Mouse (Mus musculus) lung, embryonic 16.5 days (tissue): ENCODE measurements around the gene Cep170b. TPM values are rescaled to one million over a fixed set of nuclear protein-coding genes. Genes with fewer than 3 reads are reported as not detected.

Source experiments
- ATAC-seq: fragments of 200-750 bp; cut with Nextera tagmentation; 2 replicates; pipeline ENCODE4 v1.8.0; 2017; ENCODE audit warnings: low read depth, mild to moderate bottlenecking, moderate library complexity
- H3K27ac ChIP-seq: fragments of 300-500 bp; sonication (generic); 2 replicates; pipeline ENCODE4 v1.5.1; 2014; ENCODE audit warnings: mild to moderate bottlenecking, control low read depth, low read length
- H3K27me3 ChIP-seq: fragments of 300-500 bp; sonication (generic); 2 replicates; pipeline ENCODE4 v1.6.1; 2014; ENCODE audit warnings: low read depth, low read length, mixed read lengths; ENCODE audit not compliant: control insufficient read depth, insufficient read depth
- H3K36me3 ChIP-seq: fragments of 300-500 bp; sonication (generic); 2 replicates; pipeline ENCODE4 v1.6.1; 2014; ENCODE audit warnings: low read length; ENCODE audit not compliant: control insufficient read depth, insufficient read depth
- H3K4me1 ChIP-seq: fragments of 300-500 bp; sonication (generic); replicated peaks from 2 replicates; pipeline ENCODE4 v1.6.1; 2014; ENCODE audit warnings: low read length, mixed read lengths; ENCODE audit not compliant: control insufficient read depth, insufficient read depth
- H3K4me2 ChIP-seq: fragments of 300-500 bp; sonication (generic); 2 replicates; pipeline ENCODE4 v1.6.1; 2014; ENCODE audit warnings: low read depth, low read length, control low read depth
- H3K4me3 ChIP-seq: fragments of 300-500 bp; sonication (generic); 2 replicates; pipeline ENCODE4 v1.5.1; 2014; ENCODE audit warnings: mild to moderate bottlenecking, low read length, control low read depth
- H3K9ac ChIP-seq: fragments of 300-500 bp; sonication (generic); 2 replicates; pipeline ENCODE4 v1.6.1; 2014; ENCODE audit warnings: low read length, control low read depth
- H3K9me3 ChIP-seq: fragments of 300-500 bp; sonication (generic); 2 replicates; pipeline ENCODE4 v1.6.1; 2016; ENCODE audit warnings: low read length; ENCODE audit not compliant: control insufficient read depth
- WGBS: fragments of 180-500 bp; shearing (Covaris S2); extraction: QIAGEN DNeasy Blood & Tissue Kit; methylation state at CpG from one replicate; pipeline ENCODE4 v1.1.7; 2014; 5-methylcytosine and 5-hydroxymethylcytosine counted together
- polyA plus RNA-seq: library from polyadenylated mRNA; unstranded; fragments of >200 nt; fragmentation: Nextera tagmentation; extraction: Ambion mirVana; gene quantifications from 2 replicates; pipeline ENCODE4 v1.2.1, GENCODE M21; 2015

Cep170b gene
- polyA plus RNA-seq, result 13.5 and 15.8 TPM in 2 replicates

DNA sequence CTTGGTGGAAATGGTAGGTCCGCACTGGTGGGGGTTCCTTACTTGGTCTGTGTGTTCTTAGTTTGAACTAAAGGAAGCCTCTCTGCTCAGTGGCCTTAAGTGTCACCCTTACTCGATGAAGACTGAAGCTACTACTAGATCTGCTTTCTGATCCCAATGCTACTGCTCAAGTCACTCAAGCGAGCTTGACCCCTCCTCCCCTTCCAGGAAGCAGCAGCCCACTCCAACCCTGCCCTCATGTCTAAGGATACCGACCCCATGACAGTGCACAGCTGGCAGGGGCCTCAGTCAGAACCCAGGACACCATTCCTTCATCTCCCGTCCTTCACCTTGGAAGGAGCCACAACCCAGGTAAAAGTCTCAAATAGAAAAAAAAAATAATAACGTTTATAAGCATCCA is at the start of gene Cep170b:
TSS of gene Cep170b (plus strand) at position 240 of the 400 bp plus-strand sequence.
- H3K4me1 ChIP-seq, result peaks cover 17% of the 10 kb centered on the region
- H3K9me3 ChIP-seq, result no peaks in the 10 kb centered on the region
- H3K36me3 ChIP-seq, result no peaks in the 10 kb centered on the region
- H3K27me3 ChIP-seq, result peaks cover 5% of the 10 kb centered on the region; the same call in 1 of the 2 replicates
- no peak for ATAC-seq
- peak within 1 kb of the TSS; percentile 98 for H3K27ac ChIP-seq
- H3K9ac ChIP-seq, result peak within 1 kb of the TSS; percentile 56
- WGBS, result 50% methylated on average over 6 of the region's 6 CpGs
- H3K4me3 ChIP-seq, result peak within 1 kb of the TSS; percentile 74
- peak within 1 kb of the TSS; percentile 88 for H3K4me2 ChIP-seq

DNA sequence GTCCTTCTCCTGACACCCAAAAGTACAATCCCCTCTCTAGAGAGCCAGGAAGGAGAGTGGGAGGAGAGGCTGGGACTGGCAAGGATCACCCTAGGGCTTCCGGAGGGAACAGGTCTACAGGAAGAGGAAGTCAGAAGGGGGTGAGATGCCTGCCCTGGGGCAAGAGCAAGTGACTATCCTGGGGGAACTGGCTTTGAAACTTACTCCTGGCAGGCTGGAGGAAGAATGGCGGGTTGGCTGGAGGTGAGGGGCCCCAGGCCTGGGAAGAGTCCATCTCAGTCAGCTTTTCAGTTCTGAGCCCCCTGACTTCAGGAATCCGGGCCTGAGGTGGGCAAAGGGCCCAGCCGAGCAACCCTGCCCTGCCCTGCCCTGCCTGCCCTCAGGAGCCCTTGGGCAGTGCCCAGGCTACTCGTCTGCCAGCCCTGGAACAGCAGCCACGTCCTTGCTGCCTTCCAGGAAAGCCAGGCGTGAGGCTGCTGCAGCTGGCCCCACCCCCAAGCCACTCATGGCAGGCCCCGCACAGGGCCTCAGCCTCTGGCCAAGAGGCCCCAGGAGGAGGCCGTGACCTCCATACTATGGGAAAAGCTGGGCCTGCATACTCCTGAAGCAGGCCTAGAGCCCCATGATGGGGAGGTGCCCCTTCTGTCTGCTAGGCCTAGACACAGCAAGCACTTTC is 49.4 kb upstream of the Cep170b start:
- no peaks in the 10 kb centered on the region for H3K9me3 ChIP-seq
- peak overlapping the region; percentile 53 for H3K9ac ChIP-seq
- peaks cover 67% of the 10 kb centered on the region for H3K4me1 ChIP-seq
- H3K27me3 ChIP-seq, result no peaks in the 10 kb centered on the region
- no peak for ATAC-seq
- WGBS, result 38% methylated on average over 9 of the region's 9 CpGs
- H3K4me3 ChIP-seq, result no peak overlapping the region; the same call in 1 of the 2 replicates
- peak overlapping the region; percentile 32; the same call in 1 of the 2 replicates for H3K27ac ChIP-seq
- H3K4me2 ChIP-seq, result peak overlapping the region; percentile 82
- H3K36me3 ChIP-seq, result peaks cover 18% of the 10 kb centered on the region

DNA sequence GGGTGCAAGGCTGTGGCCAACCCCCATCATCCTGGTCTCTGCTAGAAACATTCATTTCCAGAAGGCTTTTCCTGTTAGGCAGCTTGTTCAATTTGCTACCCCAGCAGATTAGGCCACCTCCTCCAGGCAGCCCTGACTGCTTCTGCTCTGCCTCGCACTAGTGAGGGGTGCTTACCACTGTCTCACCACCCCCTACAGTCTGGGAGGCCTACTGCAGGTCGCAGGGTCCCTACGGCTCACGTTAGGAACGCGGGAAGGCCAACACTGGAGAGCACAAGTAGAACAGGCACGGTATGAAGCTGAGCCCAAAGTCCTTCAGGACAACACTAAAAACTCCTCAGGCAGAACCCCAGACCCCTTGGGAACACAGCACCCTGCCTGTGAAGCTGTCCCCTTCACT is 48.4 kb upstream of the Cep170b start:
- H3K4me1 ChIP-seq, result peaks cover 60% of the 10 kb centered on the region

DNA sequence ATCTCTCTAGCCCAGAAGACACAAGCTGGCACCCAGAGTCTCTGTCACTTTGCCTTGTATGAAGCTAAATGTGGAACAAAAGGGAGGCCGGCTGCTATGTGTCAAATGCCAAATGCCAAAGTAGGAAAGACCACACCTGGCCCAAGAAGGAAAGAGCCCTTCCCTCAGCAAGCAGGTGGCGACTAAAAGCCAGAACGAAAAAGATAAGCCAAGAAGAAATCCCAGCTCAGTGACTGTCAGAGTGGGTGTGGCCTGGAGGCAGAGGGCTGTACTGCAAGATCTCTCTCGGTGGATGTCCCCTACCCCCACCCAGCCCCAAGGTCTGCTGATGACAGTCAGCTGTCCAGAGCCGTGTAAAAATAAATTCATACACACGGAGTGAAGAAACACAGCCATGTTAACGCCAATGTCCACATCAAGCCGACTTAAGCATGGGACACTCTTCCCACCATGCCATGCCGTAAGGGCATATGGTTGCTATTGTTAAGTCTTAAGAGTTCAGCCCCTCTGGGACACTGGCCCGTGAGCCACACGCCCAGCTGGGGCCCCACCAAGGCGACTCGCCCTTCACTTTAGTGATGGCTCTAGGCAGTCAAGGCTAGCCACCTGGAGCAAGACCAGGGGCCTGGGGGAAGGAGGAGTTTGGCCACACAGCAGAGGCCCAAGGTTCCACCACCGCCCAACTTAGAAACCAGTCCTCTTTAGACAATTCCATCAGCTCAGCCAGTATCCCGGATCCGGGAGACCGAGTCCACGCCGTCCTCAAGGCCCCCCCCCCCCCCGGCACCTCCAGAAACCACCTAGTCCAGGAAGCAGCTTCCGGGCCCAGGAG is 47.3 kb upstream of the Cep170b start:
- H3K4me3 ChIP-seq, result peak overlapping the region; percentile 96
- ATAC-seq, result peak; percentile 16; the same call in 1 of the 2 replicates
- peaks cover 56% of the 10 kb centered on the region for H3K4me1 ChIP-seq
- H3K4me2 ChIP-seq, result peak overlapping the region; percentile 82
- H3K9ac ChIP-seq, result peak overlapping the region; percentile 100
- WGBS, result under 1% methylated on average over 21 of the region's 21 CpGs
- peak overlapping the region; percentile 99 for H3K27ac ChIP-seq
- peaks cover 18% of the 10 kb centered on the region for H3K36me3 ChIP-seq
- H3K27me3 ChIP-seq, result no peaks in the 10 kb centered on the region
- H3K9me3 ChIP-seq, result no peaks in the 10 kb centered on the region

More for the DNA sequence above, 48.4 kb upstream of the Cep170b start:
- WGBS, result 76% methylated on average over 7 of the region's 7 CpGs
- H3K9ac ChIP-seq, result peak overlapping the region; percentile 39; the same call in 1 of the 2 replicates
- no peaks in the 10 kb centered on the region for H3K9me3 ChIP-seq
- H3K4me3 ChIP-seq, result peak overlapping the region; percentile 96
- peak overlapping the region; percentile 82 for H3K4me2 ChIP-seq
- H3K36me3 ChIP-seq, result peaks cover 18% of the 10 kb centered on the region
- no peak for ATAC-seq
- no peaks in the 10 kb centered on the region for H3K27me3 ChIP-seq
- H3K27ac ChIP-seq, result no peak overlapping the region; the same call in 1 of the 2 replicates

DNA sequence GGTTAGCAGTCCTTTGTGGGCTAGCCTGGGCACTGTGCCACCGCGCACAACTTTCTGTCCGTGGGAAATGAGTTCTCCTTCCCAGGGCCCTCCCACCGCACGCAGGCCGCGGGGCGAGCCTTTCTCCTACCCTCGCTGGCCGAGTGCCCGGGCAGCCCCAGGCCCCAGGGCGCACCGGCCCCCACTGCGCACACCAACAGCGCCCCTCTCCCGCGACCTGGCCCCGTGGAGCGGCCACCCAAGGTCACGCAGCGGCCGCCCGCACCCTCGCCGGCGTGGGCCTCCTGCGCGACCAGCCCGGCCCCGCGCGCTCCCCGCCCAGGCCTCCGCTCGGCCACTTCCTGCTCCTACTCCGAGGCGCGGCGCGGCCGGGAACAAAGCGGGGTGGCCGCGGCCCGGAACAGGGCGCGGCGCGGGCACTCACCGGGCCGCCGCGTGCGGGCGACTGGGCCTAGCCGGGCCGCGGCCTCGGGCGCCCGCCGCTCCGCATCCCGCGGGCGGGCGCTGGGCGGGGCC is 46.6 kb upstream of the Cep170b start:
- peaks cover 56% of the 10 kb centered on the region for H3K4me1 ChIP-seq
- ATAC-seq, result peak; percentile 10
- no peaks in the 10 kb centered on the region for H3K27me3 ChIP-seq
- peak overlapping the region; percentile 100 for H3K9ac ChIP-seq
- H3K4me3 ChIP-seq, result peak overlapping the region; percentile 96
- H3K27ac ChIP-seq, result peak overlapping the region; percentile 99
- H3K36me3 ChIP-seq, result peaks cover 16% of the 10 kb centered on the region
- no peaks in the 10 kb centered on the region for H3K9me3 ChIP-seq
- H3K4me2 ChIP-seq, result peak overlapping the region; percentile 82
- 0% methylated on average over 32 of the region's 68 CpGs for WGBS

DNA sequence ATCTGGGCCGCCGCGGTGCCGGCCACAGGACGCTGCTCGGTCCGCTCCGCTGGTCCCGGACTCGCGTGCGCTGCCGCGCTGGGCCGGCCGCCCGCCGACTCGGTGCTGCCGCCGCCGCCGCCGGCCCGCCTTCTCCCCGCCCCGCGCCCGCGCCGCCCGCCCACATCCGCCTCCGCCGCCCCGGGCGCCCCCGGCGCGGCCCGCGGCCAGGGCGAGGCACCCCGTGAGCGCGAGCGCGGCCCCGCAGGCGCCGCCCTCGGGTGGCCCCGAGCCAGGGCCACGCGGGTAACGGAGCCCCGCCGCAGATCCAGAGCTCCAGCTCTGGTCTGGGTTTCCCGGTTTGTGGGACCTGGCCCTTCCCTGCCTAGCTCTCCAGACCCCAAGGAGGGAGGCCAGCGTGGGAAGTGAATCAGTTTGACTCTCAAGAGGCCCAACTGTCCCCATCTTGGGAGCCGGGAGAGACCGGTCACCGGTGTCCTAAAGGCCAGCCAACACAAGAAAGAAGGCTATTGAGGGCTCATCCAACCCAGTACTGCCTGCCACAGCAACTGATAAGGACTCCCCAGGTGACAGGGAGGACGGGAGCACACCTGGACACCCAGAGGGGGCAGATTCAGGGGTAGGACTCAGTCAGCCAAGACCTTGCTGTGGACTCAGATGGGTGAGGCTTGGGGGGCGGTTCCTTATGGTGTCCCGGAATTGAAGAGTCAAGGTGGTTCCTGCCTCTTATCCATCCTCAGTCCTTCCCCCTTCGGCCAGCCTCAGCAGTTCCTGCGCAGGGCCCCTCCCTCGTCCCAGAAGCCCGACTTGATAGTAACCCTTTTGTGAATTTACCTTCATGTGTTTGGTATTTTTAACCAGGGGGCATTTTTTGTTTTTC is 45.9 kb upstream of the Cep170b start, which contains the start of gene Akt1:
TSS of gene Akt1 (minus strand) at position 753 of the 880 bp plus-strand sequence.
- Histone ChIP-seq H3K27ac (peak within 1 kb of the TSS; percentile 99), H3K4me1 (peaks cover 54% of the 10 kb centered on the region), H3K4me3 (peak within 1 kb of the TSS; percentile 96), H3K9ac (peak within 1 kb of the TSS; percentile 100), H3K27me3 (peaks cover 3% of the 10 kb centered on the region; the same call in 1 of the 2 replicates), H3K4me2 (peak within 1 kb of the TSS; percentile 82), H3K36me3 (peaks cover 9% of the 10 kb centered on the region), H3K9me3 (no peaks in the 10 kb centered on the region)
- WGBS, result 1% methylated on average over 21 of the region's 70 CpGs
- peak; percentile 47 for ATAC-seq

DNA sequence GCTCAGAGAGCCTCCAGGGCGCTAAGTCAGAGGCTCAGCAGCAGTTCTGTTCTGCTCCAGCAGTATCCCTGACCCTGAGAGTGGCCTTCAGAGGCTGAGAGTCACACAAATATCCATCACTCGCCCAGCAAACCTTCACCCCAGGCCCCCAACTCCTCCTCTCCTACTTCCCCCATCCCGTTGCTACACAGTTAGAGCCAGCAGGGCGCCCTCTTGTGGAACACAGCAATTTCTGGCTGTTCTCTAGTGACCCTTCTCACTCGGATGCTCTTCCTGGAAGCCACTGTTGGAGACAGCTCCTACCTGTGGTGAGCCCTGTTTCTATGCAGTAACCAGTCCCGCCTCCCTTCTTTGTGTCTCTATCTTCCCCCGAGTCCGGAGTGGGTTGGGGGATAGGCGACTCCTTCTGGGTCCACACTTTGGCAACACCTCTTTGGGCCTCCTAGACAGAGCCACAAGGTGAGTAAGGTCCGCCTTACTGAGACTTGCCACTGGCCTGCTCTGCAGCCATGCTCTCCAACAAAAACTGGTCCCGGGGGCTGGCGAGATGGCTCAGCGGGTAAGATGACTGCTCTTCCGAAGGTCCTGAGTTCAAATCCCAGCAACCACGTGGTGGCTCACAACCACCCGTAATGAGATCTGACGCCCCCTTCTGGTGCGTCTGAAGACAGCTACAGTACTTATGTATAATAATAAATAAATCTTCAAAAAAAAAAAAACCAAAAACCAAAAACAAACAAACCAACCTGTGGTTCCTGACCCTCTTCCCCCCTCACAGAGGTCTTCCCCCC is 44.8 kb upstream of the Cep170b start:
- no peaks in the 10 kb centered on the region for H3K9me3 ChIP-seq
- ATAC-seq, result peak; percentile 26; the same call in 1 of the 2 replicates
- 0 out of 2 replicates have a peak, but pooled peaks cover 2% of the 10 kb centered on the region for H3K36me3 ChIP-seq
- peaks cover 57% of the 10 kb centered on the region for H3K4me1 ChIP-seq
- H3K4me3 ChIP-seq, result peak overlapping the region; percentile 96
- peak overlapping the region; percentile 100; the same call in 1 of the 2 replicates for H3K9ac ChIP-seq
- H3K4me2 ChIP-seq, result peak overlapping the region; percentile 82
- WGBS, result 15% methylated on average over 18 of the region's 18 CpGs
- peak overlapping the region; percentile 99 for H3K27ac ChIP-seq
- peaks cover 12% of the 10 kb centered on the region; the same call in 1 of the 2 replicates for H3K27me3 ChIP-seq

DNA sequence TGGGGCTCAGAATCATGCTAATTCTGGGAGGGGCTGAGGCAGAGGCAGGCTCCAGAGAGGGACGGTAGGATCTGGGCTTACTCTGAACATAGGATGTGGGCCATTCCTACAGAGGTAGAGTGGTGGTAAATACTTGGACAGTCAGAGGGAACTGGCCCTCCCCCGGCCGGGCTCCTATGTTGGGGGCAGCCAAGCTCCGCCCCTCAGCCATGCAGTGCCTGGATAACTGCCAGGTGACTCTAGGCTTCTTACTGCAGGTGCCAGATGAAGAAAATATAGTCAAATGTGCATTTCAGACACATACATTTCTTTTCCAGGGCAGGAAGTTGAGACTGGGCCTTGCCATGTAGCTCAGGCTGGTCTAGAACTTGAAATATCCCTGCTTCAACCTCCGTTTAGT is 43.2 kb upstream of the Cep170b start:
- H3K27me3 ChIP-seq, result peaks cover 12% of the 10 kb centered on the region; the same call in 1 of the 2 replicates
- H3K4me2 ChIP-seq, result no peak overlapping the region
- H3K9ac ChIP-seq, result 0 out of 2 replicates have a peak overlapping the region, but pooled peaks have one; percentile 1
- no peak overlapping the region for H3K27ac ChIP-seq
- H3K9me3 ChIP-seq, result no peaks in the 10 kb centered on the region
- peaks cover 41% of the 10 kb centered on the region for H3K4me1 ChIP-seq
- no peak for ATAC-seq
- no peak overlapping the region for H3K4me3 ChIP-seq
- H3K36me3 ChIP-seq, result no peaks in the 10 kb centered on the region
- 27% methylated on average over 5 of the region's 5 CpGs for WGBS
